Mouse (Mus musculus) forebrain, embryonic 11.5 days (tissue): ENCODE data around the gene Nwd1. TPM values are rescaled to one million over a fixed set of nuclear protein-coding genes. Genes with fewer than 3 reads are reported as not detected.

Experiments
- ATAC-seq: fragments of 200-750 bp; cut with Nextera tagmentation; replicated peaks from 2 replicates; pipeline ENCODE4 v1.8.0; 2017; ENCODE audit warnings: moderate TSS enrichment; ENCODE audit not compliant: low FRiP score
- DNase-seq: peaks from one replicate; pipeline ENCODE4 v3.0.0-alpha.2; 2017; ENCODE audit warnings: low spot score
- H3K27ac ChIP-seq: fragments of 300-500 bp; sonication (generic); 2 replicates; pipeline ENCODE4 v1.5.1; 2014; ENCODE audit warnings: low read depth, low read length
- H3K27me3 ChIP-seq: fragments of 300-500 bp; sonication (generic); 2 replicates; pipeline ENCODE4 v1.6.1; 2014; ENCODE audit warnings: mild to moderate bottlenecking, low read length, mixed read lengths; ENCODE audit not compliant: control insufficient read depth, insufficient read depth
- H3K36me3 ChIP-seq: fragments of 300-500 bp; sonication (generic); 2 replicates; pipeline ENCODE4 v1.6.1; 2014; ENCODE audit warnings: mild to moderate bottlenecking, low read length, moderate library complexity, mixed read lengths; ENCODE audit not compliant: control insufficient read depth, insufficient read depth
- H3K4me1 ChIP-seq: fragments of 300-500 bp; sonication (generic); replicated peaks from 2 replicates; pipeline ENCODE4 v1.6.1; 2014; ENCODE audit warnings: low read length, mixed read lengths; ENCODE audit not compliant: control insufficient read depth, insufficient read depth
- H3K4me2 ChIP-seq: fragments of 300-500 bp; sonication (generic); 2 replicates; pipeline ENCODE4 v1.6.1; 2014; ENCODE audit warnings: low read depth, mild to moderate bottlenecking, low read length, moderate library complexity, mixed read lengths; ENCODE audit not compliant: severe bottlenecking
- H3K4me3 ChIP-seq: fragments of 300-500 bp; sonication (generic); 2 replicates; pipeline ENCODE4 v1.5.1; 2014; ENCODE audit warnings: low read depth, low read length
- H3K9ac ChIP-seq: fragments of 300-500 bp; sonication (generic); 2 replicates; pipeline ENCODE4 v1.6.1; 2014; ENCODE audit warnings: low read length
- H3K9me3 ChIP-seq: fragments of 300-500 bp; sonication (generic); 2 replicates; pipeline ENCODE4 v1.6.1; 2016; ENCODE audit warnings: low read length, mixed read lengths; ENCODE audit not compliant: control insufficient read depth
- WGBS: fragments of 180-500 bp; shearing (Covaris S2); extraction: QIAGEN DNeasy Blood & Tissue Kit; methylation state at CpG from one replicate; pipeline ENCODE4 v1.1.7; 2014; 5-methylcytosine and 5-hydroxymethylcytosine counted together
- microRNA-seq: library from miRNA; unstranded; fragments of <30 nt; microRNA quantifications from one replicate; pipeline ENCODE4, GENCODE M21; 2016; ENCODE audit not compliant: insufficient number of aligned reads
- polyA plus RNA-seq: library from polyadenylated mRNA; unstranded; fragments of >200 nt; fragmentation: Nextera tagmentation; extraction: Ambion mirVana; gene quantifications from 2 replicates; pipeline ENCODE4 v1.2.1, GENCODE M21; 2014

Nwd1 gene
- polyA plus RNA-seq, 1 experiment from 2014 or later, result 0.19 TPM

DNA sequence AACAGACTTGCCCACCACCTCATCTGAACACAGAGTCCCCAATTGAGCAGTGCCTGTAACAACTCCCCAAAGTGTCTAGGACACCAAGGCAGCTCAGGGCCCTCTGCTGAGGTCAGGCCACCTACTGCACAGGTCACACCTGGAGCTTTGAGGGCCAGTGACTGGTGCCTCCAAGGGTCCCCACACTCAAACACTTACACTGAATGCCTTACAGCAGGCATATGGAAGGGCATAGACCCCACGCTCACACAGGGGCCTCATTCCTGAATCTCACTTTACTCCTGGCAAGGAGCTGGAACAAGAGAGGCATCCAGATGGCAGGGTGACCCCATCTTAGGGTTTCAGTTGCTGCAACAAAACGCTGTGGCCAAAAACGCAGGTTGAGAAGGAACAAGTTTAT lies 113.7 kb downstream of the Nwd1 start:
- Histone ChIP-seq H3K9me3 (no peaks in the 10 kb centered on the region), H3K27ac (no peak overlapping the region), H3K4me1 (no peaks in the 10 kb centered on the region), H3K4me3 (no peak overlapping the region), H3K27me3 (no peaks in the 10 kb centered on the region), H3K9ac (no peak overlapping the region), H3K36me3 (peaks cover 15% of the 10 kb centered on the region; the same call in 1 of the 2 replicates), H3K4me2 (no peak overlapping the region)
- DNase-seq (peak; percentile 15), ATAC-seq (no peak)
- 92% methylated on average over 3 of the region's 3 CpGs for WGBS

DNA sequence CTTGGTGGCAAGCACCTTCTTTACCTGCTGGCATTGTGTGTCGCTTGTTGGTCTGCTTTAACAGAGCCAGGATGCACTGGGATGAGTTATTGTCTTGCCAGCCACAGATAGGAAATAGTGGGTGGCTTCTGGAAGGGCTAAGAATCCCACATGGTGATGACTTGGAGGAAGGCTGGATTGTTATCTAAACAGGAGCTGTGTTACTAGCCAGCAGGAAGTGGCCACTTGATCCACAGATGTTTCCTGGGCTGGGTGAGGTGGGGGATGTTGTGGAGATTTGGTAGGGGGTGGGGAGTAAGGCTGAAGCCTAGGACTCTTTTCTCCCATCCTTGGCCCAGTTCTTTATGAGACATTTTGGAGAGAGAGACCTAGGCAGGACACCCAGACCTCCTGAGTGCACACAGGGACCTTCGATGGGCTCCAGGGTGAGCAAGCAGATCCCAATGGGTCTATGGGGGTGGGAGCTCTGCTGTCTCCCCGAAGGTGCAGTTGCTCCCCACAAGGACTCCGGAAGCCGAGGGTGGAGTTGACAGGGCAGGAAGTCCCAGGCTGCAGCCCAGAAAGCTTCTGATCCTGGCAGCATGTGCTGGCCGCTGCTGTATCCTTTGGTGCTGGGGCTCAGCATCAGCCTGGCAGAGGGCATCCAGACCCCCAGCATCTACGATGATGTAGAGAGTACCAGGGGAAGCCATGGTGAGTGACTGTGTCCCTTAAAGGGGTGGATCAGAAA lies 115.0 kb downstream of the Nwd1 start, which contains the start of gene F2rl3:
Gene F2rl3, plus strand, starts transcription at position 559 of the 730 bp plus-strand sequence.
- ATAC-seq (no peak), DNase-seq (peak; percentile 42)
- no peak within 1 kb of the TSS for H3K4me2 ChIP-seq
- no peak within 1 kb of the TSS for H3K9ac ChIP-seq
- WGBS, result 91% methylated on average over 7 of the region's 7 CpGs
- no peaks in the 10 kb centered on the region for H3K9me3 ChIP-seq
- H3K27ac ChIP-seq, result no peak within 1 kb of the TSS
- H3K4me3 ChIP-seq, result no peak within 1 kb of the TSS
- peaks cover 12% of the 10 kb centered on the region; the same call in 1 of the 2 replicates for H3K36me3 ChIP-seq
- no peaks in the 10 kb centered on the region for H3K27me3 ChIP-seq
- no peaks in the 10 kb centered on the region for H3K4me1 ChIP-seq

DNA sequence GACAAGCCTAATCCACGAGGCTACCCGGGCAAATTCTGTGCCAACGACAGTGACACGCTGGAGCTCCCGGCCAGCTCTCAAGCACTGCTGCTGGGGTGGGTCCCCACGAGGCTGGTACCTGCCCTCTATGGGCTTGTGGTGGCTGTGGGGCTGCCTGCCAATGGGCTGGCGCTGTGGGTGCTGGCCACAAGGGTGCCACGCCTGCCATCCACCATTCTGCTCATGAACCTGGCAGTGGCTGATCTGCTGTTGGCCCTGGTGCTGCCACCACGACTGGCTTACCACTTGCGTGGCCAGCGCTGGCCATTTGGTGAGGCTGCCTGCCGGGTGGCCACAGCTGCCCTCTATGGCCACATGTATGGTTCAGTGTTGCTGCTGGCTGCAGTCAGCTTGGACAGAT lies 115.8 kb downstream of the Nwd1 start:
- no peaks in the 10 kb centered on the region for H3K4me1 ChIP-seq
- WGBS, result 93% methylated on average over 12 of the region's 12 CpGs

DNA sequence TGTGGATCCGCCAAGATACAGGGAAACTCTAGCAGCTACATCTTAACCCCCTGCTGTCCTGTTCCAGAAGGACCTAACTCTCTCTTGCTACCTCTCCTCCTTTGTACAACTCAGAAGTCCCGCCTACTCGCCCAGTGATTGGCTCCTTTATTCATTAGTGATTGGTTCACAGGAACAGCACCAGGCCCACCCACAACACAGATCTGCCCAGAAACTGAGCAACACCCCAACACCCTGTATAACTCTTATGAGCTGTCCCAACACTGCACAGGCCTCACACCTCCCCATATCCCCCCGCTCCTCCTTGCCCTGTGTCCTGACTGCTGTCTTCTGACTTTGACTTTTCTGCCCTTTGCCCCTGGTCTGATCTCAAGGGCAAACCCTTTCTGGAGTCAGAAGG lies 119.2 kb downstream of the Nwd1 start:
- H3K9me3 ChIP-seq, result no peaks in the 10 kb centered on the region
- ATAC-seq, result no peak
- no peak overlapping the region for H3K4me3 ChIP-seq
- H3K27ac ChIP-seq, result no peak overlapping the region
- no peak for DNase-seq
- no peaks in the 10 kb centered on the region for H3K36me3 ChIP-seq
- WGBS, result 67% methylated on average over 4 of the region's 4 CpGs
- H3K4me1 ChIP-seq, result no peaks in the 10 kb centered on the region
- no peak overlapping the region for H3K4me2 ChIP-seq
- H3K9ac ChIP-seq, result no peak overlapping the region
- H3K27me3 ChIP-seq, result no peaks in the 10 kb centered on the region

More for the DNA sequence above, 115.8 kb downstream of the Nwd1 start:
- Histone ChIP-seq H3K36me3 (peaks cover 5% of the 10 kb centered on the region; the same call in 1 of the 2 replicates), H3K27ac (no peak overlapping the region), H3K4me3 (no peak overlapping the region), H3K9ac (no peak overlapping the region), H3K27me3 (no peaks in the 10 kb centered on the region), H3K4me2 (no peak overlapping the region), H3K9me3 (no peaks in the 10 kb centered on the region)
- no peak for ATAC-seq
- peak; percentile 48 for DNase-seq

DNA sequence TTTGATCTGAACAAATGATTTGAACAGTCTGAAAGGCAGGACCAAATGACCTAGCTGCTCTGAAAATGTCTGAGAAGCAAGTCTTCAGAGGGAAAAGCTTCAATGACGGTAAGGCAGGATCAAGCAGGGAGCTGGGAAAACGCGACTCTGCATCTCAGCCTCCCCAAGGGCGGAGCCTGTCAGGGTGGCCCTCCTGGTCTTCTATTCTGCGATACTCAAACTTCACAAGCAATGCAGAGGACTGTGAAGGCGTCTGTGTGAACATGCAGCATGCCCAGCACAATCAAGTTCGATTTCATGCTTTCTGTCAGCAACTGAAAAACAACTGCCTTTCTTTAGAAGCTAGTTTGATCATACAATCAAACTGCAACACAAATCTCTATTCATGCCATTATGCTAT lies 120.3 kb downstream of the Nwd1 start:
- 38% methylated on average over 7 of the region's 7 CpGs for WGBS
- Histone ChIP-seq H3K4me3 (no peak overlapping the region), H3K36me3 (no peaks in the 10 kb centered on the region), H3K4me2 (no peak overlapping the region), H3K9me3 (no peaks in the 10 kb centered on the region), H3K27me3 (no peaks in the 10 kb centered on the region), H3K27ac (no peak overlapping the region), H3K9ac (no peak overlapping the region), H3K4me1 (no peaks in the 10 kb centered on the region)
- DNase-seq (no peak), ATAC-seq (no peak)

Small RNA genes within 50 kb of the gene (microRNA-seq; reads per million reads assigned to microRNA genes)
- not detected for gene Gm26237

Other genes starting within 250 kb of the Nwd1 start
- 78.4 and 80.8 TPM in 2 replicates for gene Eps15l1, start 225.3 kb upstream of the Nwd1 start, polyA plus RNA-seq
- gene Calr3, start 202.8 kb upstream of the Nwd1 start, polyA plus RNA-seq, result 1.2 and 1.7 TPM in 2 replicates
- gene 1700030K09Rik, start 202.8 kb upstream of the Nwd1 start, polyA plus RNA-seq, result 14.9 and 15.4 TPM in 2 replicates
- gene Cherp, start 171.5 kb upstream of the Nwd1 start, polyA plus RNA-seq, result 101 and 107 TPM in 2 replicates
- gene Slc35e1, start 154.1 kb upstream of the Nwd1 start, polyA plus RNA-seq, result 20.9 and 21.1 TPM in 2 replicates
- 18.1 and 19.2 TPM in 2 replicates for gene Med26, start 98.4 kb upstream of the Nwd1 start, polyA plus RNA-seq
- 108 and 117 TPM in 2 replicates for gene Smim7, start 75.6 kb upstream of the Nwd1 start, polyA plus RNA-seq
- 8.9 and 9.7 TPM in 2 replicates for gene Tmem38a, start 74.7 kb upstream of the Nwd1 start, polyA plus RNA-seq
- gene Sin3b, start 76.6 kb downstream of the Nwd1 start, polyA plus RNA-seq, result 145 and 158 TPM in 2 replicates
- 1.1 and 1.2 TPM in 2 replicates for gene F2rl3, start 115.2 kb downstream of the Nwd1 start, polyA plus RNA-seq